Comparison of ENCODE assay signal across 8 mouse cellular contexts in genomic region chr11:100618761-100619484, GRCm38 (mm10). TPM values are rescaled to one million over a fixed set of nuclear protein-coding genes. Genes with fewer than 3 reads are reported as not detected.
A peak's percentile ranks its signal among the peaks of the same experiment; 100 is the strongest.
DNase-seq lines count a peak whose midpoint lies in the region; ATAC-seq and TF ChIP-seq lines count a peak whose summit lies in the region.

Gene Nkiras2 (plus strand): TSS chr11:100619244.

- WGBS in heart, postnatal 0 days: 0% methylated on average over 34 of the region's 36 CpGs
- 1% methylated on average over 36 of the region's 36 CpGs for WGBS in neural tube, embryonic 13.5 days

- ATAC-seq in heart, postnatal 0 days (ENCODE audit: insufficient read depth, low read depth): peak; percentile 68
- ATAC-seq in neural tube, embryonic 13.5 days (ENCODE audit: low read depth): peak; percentile 68

- no peaks in the 10 kb centered on the region for H3K9me3 ChIP-seq in erythroblast, embryonic 14.5 days (ENCODE audit: control insufficient read depth, low read length)
- no peaks in the 10 kb centered on the region for H3K9me3 ChIP-seq in heart, postnatal 0 days (replicated peaks; ENCODE audit: control insufficient read depth, low read length)
- H3K9me3 ChIP-seq in neural tube, embryonic 13.5 days: no peaks in the 10 kb centered on the region

- peak within 1 kb of the TSS; percentile 98 for H3K27ac ChIP-seq in heart, postnatal 0 days (ENCODE audit: low read depth)
- H3K27ac ChIP-seq in neural tube, embryonic 13.5 days (replicated peaks): peak within 1 kb of the TSS; percentile 96

- peak within 1 kb of the TSS; percentile 90 for H3K4me2 ChIP-seq in heart, postnatal 0 days (ENCODE audit: low read depth, low read length)
- H3K4me2 ChIP-seq in neural tube, embryonic 13.5 days: peak within 1 kb of the TSS; percentile 83

- H3K4me3 ChIP-seq in erythroblast, embryonic 14.5 days (replicated peaks): peak within 1 kb of the TSS; percentile 70
- H3K4me3 ChIP-seq in heart, postnatal 0 days (ENCODE audit: low read depth, low read length): peak within 1 kb of the TSS; percentile 95
- peak within 1 kb of the TSS; percentile 79 for H3K4me3 ChIP-seq in neural tube, embryonic 13.5 days

- H3K4me1 ChIP-seq in erythroblast, embryonic 14.5 days (ENCODE audit: control insufficient read depth): peaks cover 58% of the 10 kb centered on the region
- peaks cover 21% of the 10 kb centered on the region for H3K4me1 ChIP-seq in heart, postnatal 0 days (ENCODE audit: control insufficient read depth, insufficient read depth)
- peaks cover 38% of the 10 kb centered on the region for H3K4me1 ChIP-seq in neural tube, embryonic 13.5 days (replicated peaks)

- peaks cover 8% of the 10 kb centered on the region for H3K36me3 ChIP-seq in erythroblast, embryonic 14.5 days (ENCODE audit: control insufficient read depth)
- H3K36me3 ChIP-seq in heart, postnatal 0 days (replicated peaks; ENCODE audit: control insufficient read depth, insufficient read depth, low read length): peaks cover 4% of the 10 kb centered on the region; the same call in 1 of the 2 replicates
- peaks cover 5% of the 10 kb centered on the region; the same call in 1 of the 2 replicates for H3K36me3 ChIP-seq in neural tube, embryonic 13.5 days

- peak; percentile 86 for DNase-seq in CD4-positive, CD25-positive, alpha-beta regulatory T cell, adult 2 months (ENCODE audit: low read depth, low spot score)
- DNase-seq in adrenal gland, adult (ENCODE audit: inconsistent age in 2 of 2, low spot score in 1 of 2): peak; percentile 72 to 84
- peak; percentile 90 for DNase-seq in heart, postnatal 0 days (ENCODE audit: low spot score)
- peak; percentile 67 to 77 for DNase-seq in kidney, postnatal 36 days
- peak; percentile 63 to 73 for DNase-seq in lung, adult 18-20 months
- peak; percentile 73 to 74 for DNase-seq in thymus, postnatal 10 days (ENCODE audit: low spot score in 2 of 2)

- TF ChIP-seq CTCF in heart, postnatal 0 days (IDR thresholded peaks at IDR 0.05; ENCODE audit: low read depth): no peak

- H3K27me3 ChIP-seq in erythroblast, embryonic 14.5 days (ENCODE audit: control insufficient read depth): no peaks in the 10 kb centered on the region
- no peaks in the 10 kb centered on the region for H3K27me3 ChIP-seq in heart, postnatal 0 days (ENCODE audit: control insufficient read depth, insufficient read depth, low read length)
- no peaks in the 10 kb centered on the region for H3K27me3 ChIP-seq in neural tube, embryonic 13.5 days

- TF ChIP-seq EP300 in heart, postnatal 0 days (IDR thresholded peaks at IDR 0.05; ENCODE audit: low read depth): no peak

- peak within 1 kb of the TSS; percentile 91 for H3K9ac ChIP-seq in heart, postnatal 0 days (replicated peaks; ENCODE audit: low read depth, low read length)
- H3K9ac ChIP-seq in neural tube, embryonic 13.5 days: peak within 1 kb of the TSS; percentile 91

RNA-seq across cellular contexts. Expression of gene Nkiras2, which starts in this region (rescaled TPM):
- 3.2 and 4.0 TPM in 2 replicates for polyA plus RNA-seq in erythroblast, embryonic 14.5 days (2012)
- 113 and 134 TPM in 2 replicates for total RNA-seq in heart, postnatal 0 days (2014; rRNA removed; ENCODE audit: low replicate concordance)
- polyA plus RNA-seq in heart, postnatal 0 days (2015; fragmentation: Nextera tagmentation; extraction: Ambion mirVana): 77.4 and 79.7 TPM in 2 replicates
- polyA plus RNA-seq in neural tube, embryonic 13.5 days (2015; fragmentation: Nextera tagmentation; extraction: Ambion mirVana): 109 and 112 TPM in 2 replicates

Comparison
In these comparisons a context has a peak if more than half of its experiments do, and no peak if none do; other contexts are left out.
1. Peak in every context shown above with its lines: DNase-seq, ATAC-seq, H3K4me3 ChIP-seq and H3K27ac ChIP-seq.
2. RNA of gene Nkiras2 (polyA plus RNA-seq): 109 to 112 TPM in neural tube, embryonic 13.5 days and 77.4 to 79.7 TPM in heart, postnatal 0 days; 3.2 to 4.0 TPM in erythroblast, embryonic 14.5 days; every median in the first group is over 10 times any median in the second.